Mouse (Mus musculus) kidney, adult 2 months (tissue): ENCODE data around the gene Isyna1.

ENCODE experiments used
- CTCF ChIP-seq: fragments of 200-500 bp; conservative IDR thresholded peaks from 2 replicates; pipeline ENCODE4 v1.5.1; 2011; ENCODE audit warnings: low read depth, mild to moderate bottlenecking, control low read depth, low read length, moderate library complexity, mixed read lengths; ENCODE audit not compliant: insufficient read depth, insufficient read length
- POLR2A ChIP-seq: fragments of 200-500 bp; IDR thresholded peaks from one replicate; pipeline ENCODE4 v1.6.1; 2011; ENCODE audit warnings: low read depth, low read length, control low read depth

GRCm38 (mm10) chr8:70594621-70595564 is 720 bp downstream of the Isyna1 start:
- TF ChIP-seq CTCF (no peak), POLR2A (no peak)
